38 mouse cellular contexts compared by ENCODE assay signal in genomic region chr12:8343381-8343780, GRCm38 (mm10). TPM values are rescaled to one million over a fixed set of nuclear protein-coding genes. Genes with fewer than 3 reads are reported as not detected.
"Had no signal": no experiment of that assay in that cellular context is flagged by ENCODE, and none has a peak within 500 bp of the region (broad histone marks: within the 10 kb centered on the region; RNA-seq: fewer than 3 reads in every experiment).

No protein-coding gene starts in this region.

- H3K4me3 ChIP-seq: limb, embryonic 10.5 days; limb, embryonic 12.5 days; limb, embryonic 13.5 days; limb, embryonic 15.5 days; liver, embryonic 12.5 days; liver, embryonic 13.5 days; liver, embryonic 15.5 days; lung, embryonic 15.5 days; megakaryocyte, embryonic 14.5 days; midbrain, embryonic 10.5 days; midbrain, embryonic 12.5 days; midbrain, embryonic 13.5 days; midbrain, embryonic 15.5 days; myocyte; neural tube, embryonic 12.5 days; neural tube, embryonic 13.5 days had no signal

- H3K27me3 ChIP-seq: limb, embryonic 12.5 days; limb, embryonic 13.5 days; limb, embryonic 15.5 days; liver, embryonic 12.5 days; liver, embryonic 13.5 days; liver, embryonic 15.5 days; lung, embryonic 15.5 days; megakaryocyte, embryonic 14.5 days; midbrain, embryonic 12.5 days; midbrain, embryonic 13.5 days; midbrain, embryonic 15.5 days; neural tube, embryonic 12.5 days; neural tube, embryonic 13.5 days had no signal

- H3K9ac ChIP-seq: limb, embryonic 12.5 days; limb, embryonic 13.5 days; limb, embryonic 15.5 days; liver, embryonic 12.5 days; liver, embryonic 13.5 days; liver, embryonic 14.5 days; liver, embryonic 15.5 days; liver, postnatal 0 days; lung, embryonic 14.5 days; lung, embryonic 15.5 days; midbrain, embryonic 12.5 days; midbrain, embryonic 13.5 days; midbrain, embryonic 15.5 days; neural tube, embryonic 12.5 days; neural tube, embryonic 13.5 days had no signal

- DNase-seq: left cerebral cortex, postnatal 4 days; liver; liver, embryonic 13.5 days; liver, postnatal 0 days; lung, adult 18-20 months; lung, adult 2 months; lung, embryonic 14.5 days; lung, postnatal 10 days; lung, postnatal 14 days; lung, postnatal 36 days; lung, postnatal 4 days; midbrain, embryonic 14.5 days had no signal

- H3K27ac ChIP-seq: limb, embryonic 10.5 days; limb, embryonic 12.5 days; limb, embryonic 13.5 days; limb, embryonic 15.5 days; liver, embryonic 13.5 days; liver, embryonic 14.5 days; liver, embryonic 15.5 days; midbrain, embryonic 10.5 days; midbrain, embryonic 12.5 days; midbrain, embryonic 13.5 days; midbrain, embryonic 15.5 days; neural tube, embryonic 12.5 days; neural tube, embryonic 13.5 days had no signal

- H3K36me3 ChIP-seq: liver, embryonic 15.5 days; midbrain, embryonic 15.5 days had no signal

RNA-seq across cellular contexts. Expression of gene Gdf7, which starts 41.6 kb away (rescaled TPM):
- total RNA-seq: left cerebral cortex, postnatal 4 days; liver, adult 2 months; megakaryocyte progenitor cell, adult 5-6 weeks; megakaryocyte, adult 5-6 weeks; megakaryocyte-erythroid progenitor cell, adult 5-6 weeks; monocyte, adult 5-6 weeks had no signal
- polyA plus RNA-seq: liver, adult 2 months; liver, embryonic 11.5 days; liver, embryonic 12.5 days; liver, embryonic 13.5 days; liver, embryonic 14.5 days; liver, embryonic 15.5 days; liver, embryonic 16.5 days; liver, postnatal 0 days; lung, embryonic 14.5 days; lung, embryonic 15.5 days; lung, embryonic 16.5 days; lung, postnatal 0 days; macrophage had no signal
